Mouse (Mus musculus) myocyte (in vitro differentiated cells): ENCODE measurements around the gene Dynlt1b.
"Not testable (repeated sequence)": the region's sequence is repeated elsewhere in the genome, so short reads cannot be mapped to it uniquely, and the experiment has no call there.

ENCODE experiments used
- CEBPB ChIP-seq: IDR thresholded peaks from 2 replicates; pipeline ENCODE4 v1.6.1; 2011; ENCODE audit warnings: mild to moderate bottlenecking, moderate library complexity; ENCODE audit not compliant: poor library complexity, insufficient read depth, severe bottlenecking
- E2F4 ChIP-seq: IDR thresholded peaks from one replicate; pipeline ENCODE4 v1.6.1; 2011; ENCODE audit warnings: mild to moderate bottlenecking, control low read depth, moderate library complexity; ENCODE audit not compliant: insufficient read depth
- MYOG ChIP-seq, 3 experiments: IDR thresholded peaks; one replicate each; pipeline ENCODE4 v1.6.1; 2011; ENCODE audit warnings: control low read depth in 2 of 3, low read depth in 2 of 3, mild to moderate bottlenecking in 2 of 3; ENCODE audit not compliant: insufficient read length in 2 of 3, control insufficient read depth in 1 of 3, insufficient read depth in 1 of 3
- POLR2A ChIP-seq: IDR thresholded peaks from one replicate; pipeline ENCODE4 v1.6.1; 2011; ENCODE audit warnings: low read depth, mild to moderate bottlenecking, control low read depth, moderate library complexity; ENCODE audit not compliant: insufficient read length
- POLR2AphosphoS2 ChIP-seq: IDR thresholded peaks from one replicate; pipeline ENCODE4 v1.6.1; 2011; ENCODE audit warnings: low read depth, control low read depth; ENCODE audit not compliant: insufficient read length
- TCF12 ChIP-seq: IDR thresholded peaks from one replicate; pipeline ENCODE4 v1.6.1; 2011; ENCODE audit warnings: mild to moderate bottlenecking, control low read depth; ENCODE audit not compliant: poor library complexity, insufficient read depth, severe bottlenecking
- TCF3 ChIP-seq: IDR thresholded peaks from one replicate; pipeline ENCODE4 v1.6.1; 2011; ENCODE audit warnings: low read depth, control low read depth; ENCODE audit not compliant: insufficient read length
- USF1 ChIP-seq: IDR thresholded peaks from one replicate; pipeline ENCODE4 v1.6.1; 2011; ENCODE audit warnings: low read depth, mild to moderate bottlenecking, control low read depth, moderate library complexity

DNA sequence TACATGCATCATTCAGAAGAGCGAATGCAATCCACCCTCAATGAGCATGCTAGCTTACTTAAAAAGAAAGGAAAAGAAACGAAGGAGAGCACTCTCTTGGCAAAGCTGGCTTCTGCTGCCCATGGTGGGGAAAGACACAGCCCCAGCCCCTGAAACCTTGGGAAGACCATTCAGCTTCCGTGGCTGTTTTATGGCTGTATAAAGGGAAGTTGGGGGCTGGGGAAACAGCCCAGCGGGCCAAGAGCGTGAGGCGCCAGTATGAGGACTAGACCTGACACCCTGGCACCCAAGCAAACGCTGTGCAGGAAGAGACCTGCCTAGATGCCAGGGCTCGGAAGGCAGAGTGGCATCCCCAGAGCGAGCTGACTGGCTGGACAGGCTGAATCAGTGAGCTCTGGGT is 35.8 kb downstream of the Dynlt1b start:
- TF ChIP-seq CEBPB; POLR2A; USF1; E2F4; TCF12; POLR2AphosphoS2; TCF3; MYOG (IDR thresholded peaks at IDR 0.05; ENCODE audit: control insufficient read depth in 1 of 3, insufficient read depth in 1 of 3, insufficient read length in 2 of 3, low read depth in 2 of 3): not testable (repeated sequence)
